Mouse (Mus musculus) MEL (cell line): ENCODE measurements around the gene Inpp5a. TPM values are rescaled to one million over a fixed set of nuclear protein-coding genes. Genes with fewer than 3 reads are reported as not detected.

Source experiments
- DNase-seq: peaks from one replicate; pipeline ENCODE4 v3.0.0; 2011; ENCODE audit warnings: low read depth, low spot score
- H3K27ac ChIP-seq: 2 replicates; pipeline ENCODE4 v1.5.1; 2012; ENCODE audit warnings: low read depth, mild to moderate bottlenecking, control low read depth, low read length, moderate library complexity; ENCODE audit not compliant: control insufficient read depth
- H3K27me3 ChIP-seq, 2 experiments: fragments of 150-350 bp in 1 of 2; sonication (generic) in 1 of 2; 2 replicates each; pipeline ENCODE4 v1.6.1; 2012; ENCODE audit warnings: low read length in 2 of 2, mild to moderate bottlenecking in 2 of 2, improper control_type of control experiment in 1 of 2, moderate library complexity in 1 of 2; ENCODE audit not compliant: insufficient read depth in 2 of 2, control insufficient read depth in 1 of 2
- H3K36me3 ChIP-seq, 2 experiments: 2 replicates each; pipeline ENCODE4 v1.6.1; 2012 to 2014; ENCODE audit warnings: low read length in 2 of 2, improper control_type of control experiment in 1 of 2, inconsistent platforms in 1 of 2, mild to moderate bottlenecking in 1 of 2; ENCODE audit not compliant: insufficient read depth in 2 of 2, control insufficient read depth in 1 of 2
- H3K4me1 ChIP-seq, 2 experiments: fragments of 150-350 bp in 1 of 2; sonication (generic) in 1 of 2; 2 replicates each; pipeline ENCODE4 v1.6.1; 2012; ENCODE audit warnings: low read length in 2 of 2, improper control_type of control experiment in 1 of 2, mild to moderate bottlenecking in 1 of 2; ENCODE audit not compliant: insufficient read depth in 2 of 2, control insufficient read depth in 1 of 2
- H3K4me3 ChIP-seq, 2 experiments: fragments of 150-350 bp in 1 of 2; sonication (generic) in 1 of 2; 2 replicates each; pipeline ENCODE4 v1.5.1; 2012; ENCODE audit warnings: low read depth in 2 of 2, low read length in 2 of 2, mild to moderate bottlenecking in 2 of 2, moderate library complexity in 2 of 2, control low read depth in 1 of 2, improper control_type of control experiment in 1 of 2; ENCODE audit not compliant: control insufficient read depth in 1 of 2, insufficient read depth in 1 of 2
- H3K79me2 ChIP-seq: 2 replicates; pipeline ENCODE4 v1.6.1; 2012; ENCODE audit warnings: mild to moderate bottlenecking, low read length, moderate library complexity; ENCODE audit not compliant: control insufficient read depth, poor library complexity, insufficient read depth
- H3K9ac ChIP-seq: 2 replicates; pipeline ENCODE4 v1.6.1; 2012; ENCODE audit warnings: low read depth, mild to moderate bottlenecking, control low read depth, low read length, moderate library complexity; ENCODE audit not compliant: control insufficient read depth, poor library complexity, severe bottlenecking
- H3K9me3 ChIP-seq: fragments of 150-350 bp; sonication (generic); replicated peaks from 2 replicates; pipeline ENCODE4 v1.6.1; 2012; ENCODE audit warnings: mild to moderate bottlenecking, low read length, improper control_type of control experiment, moderate library complexity; ENCODE audit not compliant: insufficient read depth
- BHLHE40 ChIP-seq: IDR thresholded peaks from 2 replicates; pipeline ENCODE4 v1.6.1; 2012; ENCODE audit warnings: low read depth, mild to moderate bottlenecking, inconsistent platforms, low read length, improper control_type of control experiment, borderline replicate concordance
- CHD1 ChIP-seq: IDR thresholded peaks from 2 replicates; pipeline ENCODE4 v1.6.1; 2012; ENCODE audit warnings: low read depth, mild to moderate bottlenecking, inconsistent platforms, low read length, improper control_type of control experiment
- E2F4 ChIP-seq: IDR thresholded peaks from 2 replicates; pipeline ENCODE4 v1.6.1; 2011; ENCODE audit warnings: low read depth, low read length, improper control_type of control experiment, borderline replicate concordance
- ELF1 ChIP-seq: IDR thresholded peaks from 2 replicates; pipeline ENCODE4 v1.6.1; 2014; ENCODE audit warnings: low read depth, mild to moderate bottlenecking, inconsistent platforms, low read length, improper control_type of control experiment, moderate library complexity
- ETS1 ChIP-seq: IDR thresholded peaks from 2 replicates; pipeline ENCODE4 v1.6.1; 2012; ENCODE audit warnings: low read depth, mild to moderate bottlenecking, inconsistent platforms, low read length, improper control_type of control experiment, moderate library complexity
- GATA1 ChIP-seq: IDR thresholded peaks from 2 replicates; pipeline ENCODE4 v1.6.1; 2011; ENCODE audit warnings: low read depth, low read length, improper control_type of control experiment
- HCFC1 ChIP-seq: IDR thresholded peaks from 2 replicates; pipeline ENCODE4 v1.6.1; 2012; ENCODE audit warnings: low read depth, mild to moderate bottlenecking, inconsistent platforms, low read length, improper control_type of control experiment, moderate library complexity
- JUND ChIP-seq: IDR thresholded peaks from 2 replicates; pipeline ENCODE4 v1.6.1; 2011; ENCODE audit warnings: low read depth, mild to moderate bottlenecking, improper control_type of control experiment, low read length
- KAT2A ChIP-seq: conservative IDR thresholded peaks from 2 replicates; pipeline ENCODE4 v1.6.1; 2012; ENCODE audit warnings: low read depth, low read length, improper control_type of control experiment, inconsistent platforms
- MAFK ChIP-seq: IDR thresholded peaks from 2 replicates; pipeline ENCODE4 v1.6.1; 2011; ENCODE audit warnings: low read depth, mild to moderate bottlenecking, low read length, improper control_type of control experiment, borderline replicate concordance
- MAX ChIP-seq: IDR thresholded peaks from 2 replicates; pipeline ENCODE4 v1.6.1; 2011; ENCODE audit warnings: low read length, improper control_type of control experiment
- MAZ ChIP-seq: IDR thresholded peaks from 2 replicates; pipeline ENCODE4 v1.6.1; 2012; ENCODE audit warnings: low read depth, mild to moderate bottlenecking, inconsistent platforms, low read length, improper control_type of control experiment
- MEF2A ChIP-seq: IDR thresholded peaks from 2 replicates; pipeline ENCODE4 v1.6.1; 2014; ENCODE audit warnings: low read depth, mild to moderate bottlenecking, inconsistent platforms, low read length, improper control_type of control experiment; ENCODE audit not compliant: poor library complexity, insufficient replicate concordance, severe bottlenecking; ENCODE audit errors: extremely low read depth
- MXI1 ChIP-seq: IDR thresholded peaks from 2 replicates; pipeline ENCODE4 v1.6.1; 2011; ENCODE audit warnings: mild to moderate bottlenecking, low read depth, low read length, improper control_type of control experiment
- MYB ChIP-seq: IDR thresholded peaks from 2 replicates; pipeline ENCODE4 v1.6.1; 2011; ENCODE audit warnings: mild to moderate bottlenecking, low read depth, low read length, improper control_type of control experiment
- MYC ChIP-seq: IDR thresholded peaks from 2 replicates; pipeline ENCODE4 v1.6.1; 2011; ENCODE audit warnings: low read depth, mild to moderate bottlenecking, low read length, improper control_type of control experiment, moderate library complexity
- NELFE ChIP-seq: IDR thresholded peaks from 2 replicates; pipeline ENCODE4 v1.6.1; 2011; ENCODE audit warnings: low read depth, low read length, improper control_type of control experiment
- POLR2AphosphoS2 ChIP-seq: IDR thresholded peaks from 2 replicates; pipeline ENCODE4 v1.6.1; 2011; ENCODE audit warnings: low read length, improper control_type of control experiment
- RAD21 ChIP-seq: IDR thresholded peaks from 2 replicates; pipeline ENCODE4 v1.6.1; 2011; ENCODE audit warnings: mild to moderate bottlenecking, low read depth, low read length, improper control_type of control experiment
- RCOR1 ChIP-seq: IDR thresholded peaks from 2 replicates; pipeline ENCODE4 v1.6.1; 2012; ENCODE audit warnings: low read depth, mild to moderate bottlenecking, inconsistent platforms, low read length, improper control_type of control experiment
- SIN3A ChIP-seq: IDR thresholded peaks from 2 replicates; pipeline ENCODE4 v1.6.1; 2012; ENCODE audit warnings: low read length, improper control_type of control experiment, inconsistent platforms
- SMC3 ChIP-seq: IDR thresholded peaks from 2 replicates; pipeline ENCODE4 v1.6.1; 2011; ENCODE audit warnings: low read depth, low read length, improper control_type of control experiment
- TAL1 ChIP-seq: IDR thresholded peaks from 2 replicates; pipeline ENCODE4 v1.6.1; 2012; ENCODE audit warnings: mild to moderate bottlenecking, inconsistent platforms, low read length, moderate library complexity, mixed read lengths
- TBP ChIP-seq: IDR thresholded peaks from 2 replicates; pipeline ENCODE4 v1.8.0; 2011; ENCODE audit warnings: low read depth, low read length, improper control_type of control experiment
- TCF12 ChIP-seq: IDR thresholded peaks from 2 replicates; pipeline ENCODE4 v1.6.1; 2014; ENCODE audit warnings: low read depth, mild to moderate bottlenecking, inconsistent platforms, low read length, improper control_type of control experiment, moderate library complexity
- UBTF ChIP-seq: IDR thresholded peaks from 2 replicates; pipeline ENCODE4 v1.6.1; 2012; ENCODE audit warnings: low read depth, mild to moderate bottlenecking, inconsistent platforms, low read length, improper control_type of control experiment, moderate library complexity, borderline replicate concordance; ENCODE audit not compliant: insufficient read depth
- USF1 ChIP-seq: IDR thresholded peaks from 2 replicates; pipeline ENCODE4 v1.6.1; 2014; ENCODE audit warnings: low read depth, mild to moderate bottlenecking, inconsistent platforms, low read length, improper control_type of control experiment, moderate library complexity
- ZKSCAN1 ChIP-seq: IDR thresholded peaks from 2 replicates; pipeline ENCODE4 v1.6.1; 2012; ENCODE audit warnings: low read depth, mild to moderate bottlenecking, inconsistent platforms, low read length, improper control_type of control experiment, moderate library complexity
- ZMIZ1 ChIP-seq: IDR thresholded peaks from 2 replicates; pipeline ENCODE4 v1.6.1; 2012; ENCODE audit warnings: low read depth, mild to moderate bottlenecking, inconsistent platforms, low read length, improper control_type of control experiment, moderate library complexity
- polyA plus RNA-seq, 2 experiments: library from polyadenylated mRNA; stranded (reverse) in 1 of 2; unstranded in 1 of 2; fragments of >175 nt in 1 of 2; fragments of >200 nt in 1 of 2; gene quantifications; 2 replicates each; pipeline versions ENCODE4 v1.2.1 to v1.2.4; 2012; ENCODE audit warnings: low replicate concordance in 2 of 2, low read depth in 1 of 2; ENCODE audit not compliant: insufficient read length in 2 of 2, insufficient read depth in 1 of 2, missing spikeins in 1 of 2
- total RNA-seq: library from RNA; depleted of rRNA; stranded (reverse); fragments of 300-350 nt; gene quantifications from 2 replicates; pipeline ENCODE4 v1.2.3, GENCODE M21; 2012

The Inpp5a gene
- total and polyA plus RNA-seq, 3 experiments: 5.7 to 14.4 TPM; not detected in 1

DNA sequence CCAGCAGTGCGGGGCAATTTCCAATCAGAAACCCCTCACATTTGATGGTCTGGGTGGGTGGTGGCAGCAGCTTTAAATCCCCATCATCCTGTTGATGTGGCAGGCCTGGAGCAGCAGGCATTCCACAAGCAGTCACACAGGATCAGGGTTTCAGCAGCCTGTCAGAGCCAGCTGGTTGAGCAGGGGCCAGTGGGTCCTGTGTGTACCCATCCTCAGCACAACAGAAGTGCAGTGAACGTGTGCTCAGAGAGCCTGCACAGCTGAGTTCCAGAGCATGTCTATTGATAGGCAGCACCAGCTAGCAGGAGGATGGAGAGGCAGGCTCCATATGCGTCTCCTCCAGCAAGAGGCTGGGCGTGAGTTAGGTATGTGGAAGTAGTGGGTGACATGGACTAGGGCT is 174.5 kb downstream of the Inpp5a start:
- TF ChIP-seq POLR2AphosphoS2 (no peak), ZKSCAN1 (no peak), UBTF (no peak), MXI1 (no peak), MAZ (no peak), MYC (no peak), SMC3 (no peak), TBP (no peak), RAD21 (no peak), E2F4 (no peak), GATA1 (no peak), TCF12 (no peak), MEF2A (no peak), JUND (no peak), SIN3A (no peak), CHD1 (no peak), ZMIZ1 (no peak), MAX (no peak), ETS1 (no peak), MAFK (no peak)

DNA sequence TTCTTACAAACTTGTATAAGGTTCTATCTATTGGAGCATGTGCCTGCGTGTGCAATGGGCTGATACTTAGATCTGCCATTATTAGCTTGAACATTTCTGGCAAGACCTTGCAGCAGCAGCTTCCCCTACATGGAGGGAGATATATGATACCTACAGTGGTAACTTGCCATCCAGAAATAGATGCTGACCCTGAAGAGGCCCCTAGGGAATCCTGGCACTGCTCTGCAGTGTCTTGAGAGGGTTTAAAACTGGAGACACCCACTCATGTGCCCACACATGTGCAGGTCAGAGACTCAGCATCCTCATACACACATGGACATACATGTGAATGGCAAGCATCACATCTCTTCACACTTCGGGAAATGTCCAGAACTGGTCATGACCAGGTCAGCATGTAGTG is 175.3 kb downstream of the Inpp5a start:
- TF ChIP-seq ETS1 (no peak), HCFC1 (no peak), KAT2A (no peak), MYB (no peak), POLR2AphosphoS2 (no peak), ZKSCAN1 (no peak), MYC (no peak), ZMIZ1 (no peak), RCOR1 (no peak), NELFE (no peak), BHLHE40 (no peak), ELF1 (no peak), USF1 (no peak), TAL1 (no peak)

More for the DNA sequence above, 174.5 kb downstream of the Inpp5a start:
- Histone ChIP-seq H3K27ac (no peak overlapping the region), H3K36me3 (peaks cover 0 to 2% of the 10 kb centered on the region in 2 experiments; a peak in 1 of 4 replicates), H3K9ac (no peak overlapping the region), H3K27me3 (no peaks in the 10 kb centered on the region), H3K9me3 (no peaks in the 10 kb centered on the region), H3K79me2 (no peaks in the 10 kb centered on the region), H3K4me1 (no peaks in the 10 kb centered on the region), H3K4me3 (no peak overlapping the region)
- DNase-seq: no peak

More for the DNA sequence above, 175.3 kb downstream of the Inpp5a start:
- Histone ChIP-seq H3K4me1 (no peaks in the 10 kb centered on the region), H3K4me3 (no peak overlapping the region), H3K36me3 (peaks cover 0 to 2% of the 10 kb centered on the region in 2 experiments; a peak in 1 of 4 replicates), H3K27ac (no peak overlapping the region), H3K27me3 (no peaks in the 10 kb centered on the region), H3K79me2 (no peaks in the 10 kb centered on the region), H3K9me3 (no peaks in the 10 kb centered on the region), H3K9ac (no peak overlapping the region)
- DNase-seq: no peak
